Mouse (Mus musculus) thymus, postnatal 10 days (tissue): ENCODE data around the gene Pitpnm2.

Source experiments
- DNase-seq, 2 experiments: peaks; one replicate each; pipeline ENCODE4 v3.0.0; 2021; ENCODE audit warnings: low spot score in 2 of 2

Gene Pitpnm2

DNA sequence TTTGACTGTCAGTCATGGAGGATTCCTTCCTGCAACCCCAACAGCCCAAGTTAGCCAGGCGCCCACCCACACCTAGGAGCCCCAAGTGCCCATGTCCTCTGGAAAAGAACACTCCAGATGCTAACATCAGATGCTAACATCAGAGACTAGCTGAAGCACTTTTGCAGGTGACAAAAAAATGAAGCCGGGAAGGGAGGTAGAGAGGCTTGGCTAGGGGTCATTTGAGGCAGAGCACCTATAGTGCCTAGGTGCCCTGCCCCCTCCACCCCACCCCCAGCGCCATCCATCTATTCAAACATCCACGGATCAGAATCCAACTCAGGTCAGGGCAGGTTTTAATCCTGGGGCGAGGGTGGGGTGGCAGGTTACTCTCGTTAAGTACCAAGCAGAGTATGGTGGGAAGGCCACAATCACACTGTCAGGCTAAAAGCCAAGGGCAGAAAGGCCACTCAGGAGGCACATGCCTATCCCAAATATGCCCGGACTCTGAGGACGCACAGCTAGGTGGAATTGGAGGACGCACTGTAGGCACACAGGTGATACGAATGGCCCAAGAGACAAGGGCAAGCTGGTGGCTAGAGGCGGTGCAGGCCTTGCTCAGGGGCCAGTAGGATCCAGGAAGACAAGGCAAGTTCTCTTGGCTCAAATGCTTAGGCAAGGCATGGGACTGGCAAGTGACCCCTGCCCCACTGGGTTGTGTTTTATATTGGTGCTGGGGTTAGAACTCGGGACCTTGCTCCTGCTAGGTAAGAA lies 155.5 kb downstream of the Pitpnm2 start:
- DNase-seq, result no peak

DNA sequence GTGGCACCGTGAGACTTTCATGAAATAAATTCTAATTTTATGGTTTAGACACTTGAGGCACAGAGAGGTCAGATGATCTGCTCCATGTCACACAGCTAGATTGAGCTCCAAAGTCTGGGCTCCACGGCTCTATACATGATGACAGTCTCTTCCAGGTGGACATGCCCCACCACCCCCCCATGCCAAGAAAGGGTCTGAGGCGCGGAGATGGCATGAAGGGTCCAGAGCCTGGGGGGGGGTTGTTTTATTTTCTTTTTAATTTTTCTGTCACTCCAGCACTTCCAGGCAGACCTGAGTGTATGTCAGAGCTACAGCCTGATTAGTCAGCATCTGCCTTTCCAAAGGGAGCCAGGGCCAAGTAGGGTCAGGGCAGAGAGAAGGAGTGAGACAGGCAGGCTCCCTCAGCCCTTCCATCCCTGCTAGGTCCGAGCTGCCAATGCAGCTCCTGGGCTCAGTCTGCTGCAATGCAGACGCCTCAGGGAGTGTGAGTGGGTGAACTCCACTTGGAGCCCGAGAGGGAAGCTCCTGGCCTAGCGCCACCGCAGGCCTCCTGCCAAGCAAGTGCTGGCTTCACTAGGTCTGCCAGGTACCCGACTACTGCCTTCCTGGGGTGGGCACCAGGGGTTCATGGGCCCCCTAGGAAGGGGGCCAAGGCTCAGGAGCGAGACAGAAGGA lies 156.3 kb downstream of the Pitpnm2 start:
- DNase-seq, result no peak

DNA sequence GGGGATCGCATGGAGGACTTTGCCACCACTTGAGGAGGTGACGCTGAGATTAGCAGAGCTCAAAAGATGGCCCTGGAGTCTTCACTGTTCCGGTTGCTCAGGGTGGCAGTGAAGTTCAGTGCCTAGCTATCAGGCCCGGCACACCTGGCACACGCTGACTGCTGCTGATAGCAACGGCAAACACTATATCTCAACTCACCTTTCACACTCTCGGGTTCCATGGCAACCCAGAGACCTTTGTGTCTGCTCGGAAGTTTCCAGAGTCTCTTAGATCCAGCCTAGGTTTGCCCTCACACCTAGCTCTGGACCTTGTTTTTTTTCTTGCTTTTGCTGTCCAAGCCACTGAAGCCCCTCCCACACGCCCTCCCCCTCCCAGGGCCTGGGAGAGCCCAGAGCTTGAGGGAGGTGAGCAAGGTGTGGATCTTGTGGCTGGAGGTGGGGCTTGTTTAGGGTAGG lies 157.6 kb downstream of the Pitpnm2 start:
- no peak for DNase-seq

GRCm38 (mm10) chr5:124089868-124090267 lies 159.7 kb downstream of the Pitpnm2 start:
- no peak for DNase-seq

DNA sequence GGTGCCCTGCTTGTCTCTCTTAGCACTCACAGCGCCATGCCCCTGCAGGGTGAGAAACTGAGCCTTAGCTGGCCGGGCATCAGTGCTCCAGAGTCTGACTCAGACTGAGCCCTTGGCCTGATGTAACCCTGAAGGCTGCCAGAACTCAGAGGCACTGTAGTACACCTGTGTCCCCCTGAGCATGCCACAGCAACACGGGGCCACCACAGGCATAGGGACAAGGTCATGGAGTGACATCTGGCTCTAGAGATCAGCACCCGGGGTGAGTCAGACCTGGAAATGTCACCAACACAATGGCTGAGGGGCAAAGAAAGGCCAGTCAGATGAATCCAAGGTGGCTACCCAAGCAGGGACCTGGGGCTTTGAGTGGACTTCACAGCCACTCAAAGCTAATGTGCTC lies 162.7 kb downstream of the Pitpnm2 start:
- no peak for DNase-seq

DNA sequence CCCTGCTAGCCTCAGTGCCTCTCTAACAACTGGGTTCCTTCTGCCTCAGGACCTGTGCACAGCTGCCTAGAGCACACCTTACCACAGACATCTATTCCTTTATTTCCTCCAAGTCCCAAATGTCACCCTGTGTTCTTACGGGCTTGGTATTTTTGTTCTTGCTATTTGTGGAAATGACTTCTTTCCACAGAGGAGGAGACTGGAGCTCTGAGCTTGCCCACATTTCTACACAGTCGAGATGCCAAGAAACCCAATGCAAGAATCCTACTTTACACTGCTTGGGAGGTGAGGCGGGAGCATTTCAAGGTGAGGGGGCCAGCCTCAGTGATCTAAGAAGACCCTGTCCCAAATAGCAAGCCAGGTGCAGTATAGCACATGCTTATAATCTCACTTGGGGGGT lies 164.0 kb downstream of the Pitpnm2 start:
- DNase-seq, result no peak

DNA sequence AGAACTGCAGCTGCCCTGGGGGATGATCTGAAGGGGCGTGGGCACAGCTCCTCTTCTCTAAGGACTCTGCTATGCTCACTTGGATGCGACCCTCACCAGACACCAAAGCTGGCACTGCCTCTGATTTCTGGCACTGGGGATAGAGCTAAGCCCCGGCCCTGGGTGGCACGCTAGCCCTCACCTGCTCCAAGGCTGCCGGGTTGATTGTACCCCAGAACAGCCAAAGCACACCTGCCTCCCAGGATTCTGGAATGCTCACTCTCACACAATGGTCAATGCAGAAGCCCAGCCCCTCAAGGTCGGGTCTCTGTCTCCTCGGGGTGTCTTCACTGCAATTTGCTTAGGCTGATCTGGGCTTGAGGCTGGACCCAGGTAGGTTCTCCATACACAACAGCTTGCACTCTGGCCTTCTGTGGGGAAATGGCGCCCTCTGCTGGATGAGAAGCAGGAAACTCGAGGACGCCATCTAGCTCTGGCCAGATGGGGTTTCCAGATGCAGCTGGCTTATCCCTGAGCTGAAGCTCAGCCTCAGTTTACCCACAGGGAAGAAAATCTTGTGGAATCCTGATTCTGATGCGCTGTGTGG lies 164.9 kb downstream of the Pitpnm2 start:
- peak; percentile 75 to 91 for DNase-seq

DNA sequence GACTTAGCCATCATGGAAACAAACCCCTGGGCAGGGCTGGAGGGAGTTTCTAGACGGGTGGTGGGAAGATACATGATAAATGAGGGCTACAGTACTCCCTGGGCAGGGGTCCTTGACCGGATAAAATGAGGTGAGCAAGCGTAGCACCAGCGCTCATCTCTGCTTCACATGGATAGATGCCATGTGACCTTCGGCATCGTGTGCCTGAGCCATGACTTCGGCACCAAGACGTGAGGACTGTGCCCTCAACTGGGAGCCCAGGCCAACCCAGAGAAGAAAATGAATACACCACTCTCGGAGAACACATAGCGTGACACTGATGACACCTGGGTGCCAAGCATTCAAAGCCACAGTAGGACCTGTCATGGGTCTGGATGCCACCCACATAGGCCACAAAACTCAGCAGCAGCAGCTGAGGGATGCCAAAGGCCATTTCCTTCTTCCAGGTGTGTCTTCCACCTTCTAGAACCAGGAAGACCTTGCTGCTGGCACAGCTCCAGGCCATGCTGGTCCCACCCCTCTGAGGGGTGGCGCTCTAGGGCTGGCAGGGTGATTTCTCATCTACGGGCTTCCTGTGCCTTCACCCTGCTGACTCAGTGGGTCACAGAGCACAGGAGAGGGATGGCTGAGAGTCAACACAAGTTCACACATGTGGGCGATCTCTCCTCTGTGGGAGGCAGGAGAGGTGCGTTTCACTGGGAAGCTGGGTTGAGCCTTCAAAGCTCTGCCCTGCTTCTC lies 165.5 kb downstream of the Pitpnm2 start:
- peak in 1 of 2 experiments; percentile 30 for DNase-seq

GRCm38 (mm10) chr5:124082941-124083688 lies 166.4 kb downstream of the Pitpnm2 start:
- DNase-seq, result no peak

DNA sequence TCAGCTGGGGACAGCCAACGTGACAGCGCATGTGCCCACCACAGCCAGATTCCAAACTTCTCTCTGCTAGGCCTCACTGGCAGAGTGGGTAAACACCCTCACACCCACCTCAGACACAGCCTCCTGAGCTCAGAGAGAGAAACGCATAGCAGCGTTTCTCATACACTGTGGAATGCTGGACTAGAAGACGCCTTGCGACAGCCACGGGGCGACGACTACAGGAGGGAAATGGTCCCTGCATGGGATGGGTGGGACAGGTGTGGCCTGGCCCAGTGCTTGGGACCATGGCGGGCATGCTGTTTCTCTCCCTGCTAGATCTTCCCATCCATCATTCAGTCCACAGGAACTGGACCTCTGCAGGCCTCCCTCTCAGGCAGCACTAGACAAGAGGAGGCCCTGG lies 167.1 kb downstream of the Pitpnm2 start:
- no peak for DNase-seq

GRCm38 (mm10) chr5:124079880-124080279 lies 169.7 kb downstream of the Pitpnm2 start:
- DNase-seq, result peak; percentile 65 to 66

DNA sequence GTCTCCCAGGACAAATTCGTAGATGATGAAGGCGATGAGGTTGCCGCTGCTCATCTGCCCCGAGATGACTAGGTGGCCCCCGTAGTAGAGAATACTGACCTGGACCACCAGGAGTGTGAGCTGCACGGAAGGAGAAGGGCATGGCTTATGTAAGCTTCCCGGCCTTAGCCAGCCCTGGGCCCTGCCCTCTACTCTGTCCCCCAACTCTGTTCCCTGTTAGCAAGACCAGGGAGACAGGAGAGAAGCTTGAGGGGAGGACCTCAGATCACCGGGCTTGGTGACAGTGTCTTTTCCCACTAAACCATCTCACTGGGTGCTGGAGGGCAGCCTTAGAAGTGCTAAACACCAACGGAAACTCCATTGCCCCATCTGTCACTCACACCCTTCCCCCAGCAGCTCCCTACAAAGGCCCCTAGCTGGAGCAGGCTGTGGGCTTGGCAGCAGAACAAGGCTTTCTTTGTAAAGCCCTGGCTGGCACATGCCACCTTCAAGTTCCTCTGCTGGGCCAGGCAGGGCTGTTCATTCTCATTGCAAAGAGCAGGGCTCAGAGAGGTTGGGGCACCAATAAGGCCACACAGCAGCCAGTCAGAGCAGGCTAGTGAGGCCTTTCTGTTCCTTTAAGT lies 170.7 kb downstream of the Pitpnm2 start:
- DNase-seq, result peak in 1 of 2 experiments; percentile 69

DNA sequence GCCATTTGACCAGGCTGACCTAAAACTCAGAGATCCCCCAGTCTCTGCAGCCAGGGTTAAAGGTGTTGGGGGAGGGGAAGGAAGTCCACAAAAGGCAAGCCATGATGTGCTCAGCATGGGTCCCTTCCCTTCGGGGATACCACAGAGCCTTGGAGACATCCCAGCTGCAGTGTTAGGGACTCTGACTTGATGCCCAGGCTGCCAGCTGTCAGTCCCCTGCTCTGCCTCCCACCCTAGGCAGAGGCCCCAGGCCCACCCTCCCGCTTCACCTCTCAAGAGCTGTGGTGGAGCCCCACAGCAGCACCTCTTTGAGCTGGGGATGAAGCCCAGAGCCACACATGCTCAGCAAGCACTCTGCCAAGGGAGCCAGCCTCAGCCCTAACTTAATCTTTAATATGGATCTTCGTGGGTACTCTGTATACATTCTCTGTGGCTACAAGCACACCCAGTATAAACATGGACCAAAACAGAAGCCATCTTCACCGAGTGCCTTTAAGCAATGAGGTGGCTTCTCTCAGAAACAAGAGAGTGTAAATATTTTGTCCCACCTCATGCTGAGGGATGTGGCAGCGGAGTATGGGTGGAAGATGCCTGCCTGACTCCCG lies 171.6 kb downstream of the Pitpnm2 start:
- DNase-seq, result peak in 1 of 2 experiments; percentile 43

- peak in 1 of 2 experiments; percentile 22 for DNase-seq
These were observed 172.3 kb downstream of the Pitpnm2 start for GRCm38 (mm10) chr5:124077241-124077640.

DNA sequence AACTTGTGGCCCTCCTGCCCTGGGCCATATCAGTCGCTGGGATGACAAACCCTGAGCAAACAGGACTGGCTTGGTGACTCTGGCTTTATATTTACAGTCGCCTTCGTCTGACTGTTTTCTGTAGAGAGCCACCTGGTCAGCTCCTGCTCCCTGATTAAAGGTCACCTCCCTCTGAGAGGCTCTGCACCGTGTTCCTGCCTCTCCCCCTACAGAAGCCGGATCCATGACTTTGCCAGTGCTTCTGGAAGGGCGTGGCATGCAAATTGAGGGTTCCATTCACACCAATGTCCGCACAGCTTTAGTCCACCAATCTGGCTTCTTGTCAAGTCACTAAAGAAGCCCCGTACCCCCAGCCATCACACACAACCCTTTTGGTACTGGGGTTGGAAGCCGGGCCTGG lies 173.0 kb downstream of the Pitpnm2 start:
- no peak for DNase-seq

GRCm38 (mm10) chr5:124075716-124076115 lies 173.8 kb downstream of the Pitpnm2 start:
- DNase-seq, result peak in 1 of 2 experiments; percentile 24

- peak in 1 of 2 experiments; percentile 35 for DNase-seq
These were observed 174.7 kb downstream of the Pitpnm2 start for GRCm38 (mm10) chr5:124074845-124075307.

- no peak for DNase-seq
These were observed 175.9 kb downstream of the Pitpnm2 start for GRCm38 (mm10) chr5:124073682-124074081.

- DNase-seq, result no peak
These were observed 179.9 kb downstream of the Pitpnm2 start for GRCm38 (mm10) chr5:124069657-124070056.
